Mouse (Mus musculus): ENCODE results near the gene Rgs6.

DNA sequence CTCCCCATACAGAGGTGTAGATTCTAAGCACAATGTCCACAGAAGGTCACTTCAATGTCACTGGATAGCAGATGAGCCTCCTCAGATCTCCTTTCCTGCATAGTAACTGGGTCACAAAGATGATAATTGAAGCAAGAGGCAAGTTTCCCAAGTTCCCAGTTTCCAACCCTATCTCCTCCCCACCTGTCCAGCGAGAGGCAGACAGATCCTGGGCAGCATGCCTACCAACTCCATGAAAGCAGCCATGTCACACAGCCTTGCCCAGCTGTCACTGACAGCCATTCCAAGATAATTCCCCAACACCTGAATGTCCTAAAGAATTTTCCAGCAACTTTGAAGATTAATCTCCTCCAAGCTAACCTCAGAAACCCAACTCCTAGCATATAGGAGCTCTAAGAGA is 399.6 kb downstream of the Rgs6 start:
- TF ChIP-seq CTCF (IDR thresholded peaks at IDR 0.05; ENCODE audit: extremely low read depth, insufficient read length, insufficient replicate concordance, low read depth, low read length): no peak
- TF ChIP-seq POLR2A (IDR thresholded peaks at IDR 0.05; ENCODE audit: low read depth, low read length): no peak

Measured in small intestine, adult 2 months (tissue).